Mouse (Mus musculus): ENCODE data around the gene Leng9.

DNA sequence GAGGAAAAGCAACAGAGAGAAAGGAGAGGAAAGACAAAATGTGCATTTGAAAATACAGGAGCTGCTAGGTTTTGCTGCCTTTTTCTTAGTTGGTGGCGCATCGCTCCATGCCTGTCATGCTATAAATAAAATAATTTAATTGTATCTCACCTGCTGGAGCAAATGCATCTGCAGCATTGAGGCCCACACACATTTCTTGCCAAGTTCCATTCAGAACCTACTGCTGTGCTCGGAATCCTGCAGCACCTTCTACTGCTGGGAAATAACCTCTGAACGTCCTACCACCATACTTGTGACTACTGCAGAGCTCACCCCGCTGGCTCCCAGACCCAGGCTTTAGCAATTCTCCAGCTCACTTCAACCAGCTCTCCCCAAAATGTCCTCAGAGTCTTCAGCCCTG lies 49.0 kb downstream of the Leng9 start:
- TF ChIP-seq POLR2A (IDR thresholded peaks at IDR 0.05; ENCODE audit: low read depth, low read length) (no peak), CTCF (IDR thresholded peaks at IDR 0.05; ENCODE audit: extremely low read depth, insufficient read length, insufficient replicate concordance, low read depth, low read length) (no peak)
